Mouse (Mus musculus) CD4-positive, CD25-positive, alpha-beta regulatory T cell (primary cell): ENCODE results near the gene Pls1. TPM values are rescaled to one million over a fixed set of nuclear protein-coding genes. Genes with fewer than 3 reads are reported as not detected.

Experiments used
- polyA plus RNA-seq: library from polyadenylated mRNA; unstranded; fragments of 100-300 nt; shearing (Covaris generic); gene quantifications from one replicate; pipeline ENCODE4 v1.2.1, GENCODE M21; 2017

The Pls1 gene
- 0.31 TPM for polyA plus RNA-seq

DNA sequence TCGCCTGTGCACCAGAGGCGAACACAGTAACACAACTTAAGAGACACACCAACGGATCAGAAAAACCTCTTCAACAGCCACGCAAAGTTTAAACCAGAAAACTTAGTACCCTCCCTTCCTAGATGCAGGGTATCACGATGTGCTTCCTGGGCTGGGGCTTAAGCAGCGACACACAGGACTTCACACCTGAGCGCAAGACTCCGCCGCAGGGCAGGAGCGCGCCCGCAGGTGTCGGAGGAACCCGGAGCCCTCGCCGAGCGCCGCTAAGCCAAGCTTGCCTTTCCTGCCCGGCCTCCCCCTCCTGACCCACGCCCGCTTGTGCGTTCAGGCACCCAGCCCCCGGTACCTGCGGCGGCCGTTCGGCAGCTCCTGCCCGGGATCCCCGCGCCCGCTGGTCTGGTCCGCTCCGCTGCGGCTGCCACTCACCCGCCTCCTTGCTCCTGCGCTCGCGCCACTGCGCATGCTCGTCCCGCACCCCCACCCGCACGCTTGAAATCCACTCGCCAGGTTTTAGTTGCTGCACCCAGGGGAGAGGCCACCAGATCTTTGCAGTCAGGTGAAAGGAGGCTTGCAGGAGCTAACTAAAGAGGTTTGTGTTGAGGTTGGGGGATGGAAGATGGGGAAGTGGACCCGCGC is at the start of gene Pls1:
TSS of gene Pls1 (minus strand) at position 487 of the 636 bp plus-strand sequence.

DNA sequence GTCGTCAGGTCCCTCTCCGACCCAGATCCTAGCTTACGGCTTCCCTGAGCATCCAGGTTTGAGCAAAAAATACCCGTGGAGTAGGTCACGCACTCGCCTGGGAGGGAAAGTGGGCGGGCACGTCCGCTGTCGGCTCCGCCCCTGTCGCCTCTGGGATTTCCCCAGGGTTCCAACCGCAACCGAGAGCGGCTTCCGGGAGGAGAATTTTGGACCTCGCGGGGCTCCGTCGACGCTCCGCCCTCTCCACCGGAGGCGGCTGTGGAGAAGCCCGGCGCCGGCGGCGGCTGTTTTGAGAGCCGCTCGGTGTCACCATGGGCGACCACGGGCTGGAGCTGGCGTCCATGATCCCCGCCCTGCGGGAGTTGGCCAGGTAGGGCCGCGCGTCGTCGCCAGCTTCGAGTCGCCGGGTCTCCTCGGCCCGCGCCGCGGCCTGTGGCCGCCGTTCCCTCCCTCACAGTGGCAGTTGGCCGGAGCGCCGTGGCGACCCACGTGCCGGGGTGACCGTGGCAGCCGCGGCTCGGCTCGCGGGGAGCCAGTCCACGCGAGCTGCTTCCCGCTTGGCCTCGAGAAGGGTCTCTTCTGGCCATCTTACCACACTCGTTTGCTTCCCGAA is 12.4 kb upstream of the Pls1 start, which contains the start of gene Atr:
TSS of gene Atr (plus strand) at position 184 of the 613 bp plus-strand sequence.

DNA sequence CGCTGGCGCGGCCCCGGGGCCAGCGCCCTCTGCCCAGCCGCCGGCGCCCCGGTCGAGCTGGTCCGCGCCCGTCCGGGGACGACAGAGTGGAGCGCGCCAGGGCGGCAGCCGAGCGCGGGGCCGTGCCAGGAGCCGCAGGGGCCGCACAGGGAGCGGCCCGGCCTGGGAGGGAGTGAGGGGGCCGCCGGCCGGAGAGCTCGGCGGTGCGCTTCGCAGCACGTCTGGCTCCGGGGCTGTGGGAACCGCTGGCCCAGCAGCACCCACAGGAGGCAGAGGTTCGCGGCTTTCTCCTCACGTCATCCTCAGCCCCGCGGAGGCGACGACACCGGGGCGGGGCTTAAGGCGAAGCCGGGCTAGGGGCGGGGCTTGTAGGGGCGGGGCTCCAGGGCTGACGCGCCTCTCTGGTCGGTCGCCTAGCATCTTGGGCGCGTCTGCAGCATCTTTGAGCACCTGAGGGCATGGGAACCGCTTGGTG is 95.0 kb downstream of the Pls1 start, which contains the start of gene Trpc1:
TSS of gene Trpc1 (minus strand) at position 339 of the 475 bp plus-strand sequence.

Other genes starting within 250 kb of the Pls1 start
- gene Pcolce2, start 207.7 kb downstream of the Pls1 start, polyA plus RNA-seq = 0.12 TPM
- 0.44 TPM for gene Trpc1, start 94.9 kb downstream of the Pls1 start, polyA plus RNA-seq
- 33.9 TPM for gene Atr, start 12.3 kb upstream of the Pls1 start, polyA plus RNA-seq
- gene Xrn1, start 109.4 kb upstream of the Pls1 start, polyA plus RNA-seq = 49.5 TPM